Mouse (Mus musculus) embryonic facial prominence, embryonic 11.5 days (tissue): ENCODE results near the gene Gm19668. TPM values are rescaled to one million over a fixed set of nuclear protein-coding genes. Genes with fewer than 3 reads are reported as not detected.
"Not testable (repeated sequence)": the region's sequence is repeated elsewhere in the genome, so short reads cannot be mapped to it uniquely, and the experiment has no call there.

ENCODE experiments used
- ATAC-seq: fragments of 200-750 bp; cut with Nextera tagmentation; replicated peaks from 2 replicates; pipeline ENCODE4 v1.8.0; 2017; ENCODE audit warnings: low read depth; ENCODE audit not compliant: insufficient number of reproducible peaks, low FRiP score, low TSS enrichment
- DNase-seq: peaks from one replicate; pipeline ENCODE4 v3.0.0-alpha.2; 2015; ENCODE audit warnings: low spot score
- H3K27ac ChIP-seq: fragments of 300-500 bp; sonication (generic); replicated peaks from 2 replicates; pipeline ENCODE4 v1.5.1; 2014; ENCODE audit warnings: mild to moderate bottlenecking, low read depth, low read length, control low read depth
- H3K27me3 ChIP-seq: fragments of 300-500 bp; sonication (generic); 2 replicates; pipeline ENCODE4 v1.6.1; 2014; ENCODE audit warnings: mild to moderate bottlenecking, low read length, moderate library complexity, mixed read lengths; ENCODE audit not compliant: control insufficient read depth, insufficient read depth
- H3K36me3 ChIP-seq: fragments of 300-500 bp; sonication (generic); replicated peaks from 2 replicates; pipeline ENCODE4 v1.6.1; 2014; ENCODE audit warnings: low read depth, mild to moderate bottlenecking, low read length, moderate library complexity, mixed read lengths; ENCODE audit not compliant: control insufficient read depth, insufficient read depth
- H3K4me1 ChIP-seq: fragments of 300-500 bp; sonication (generic); 2 replicates; pipeline ENCODE4 v1.6.1; 2014; ENCODE audit warnings: low read length, mixed read lengths; ENCODE audit not compliant: control insufficient read depth, insufficient read depth
- H3K4me2 ChIP-seq: fragments of 300-500 bp; sonication (generic); 2 replicates; pipeline ENCODE4 v1.6.1; 2014; ENCODE audit warnings: low read depth, mild to moderate bottlenecking, control low read depth, low read length, moderate library complexity
- H3K4me3 ChIP-seq: fragments of 300-500 bp; sonication (generic); 2 replicates; pipeline ENCODE4 v1.5.1; 2014; ENCODE audit warnings: low read depth, low read length, control low read depth
- H3K9ac ChIP-seq: fragments of 300-500 bp; sonication (generic); replicated peaks from 2 replicates; pipeline ENCODE4 v1.6.1; 2014; ENCODE audit warnings: mild to moderate bottlenecking, control low read depth, low read length
- H3K9me3 ChIP-seq: fragments of 300-500 bp; sonication (generic); replicated peaks from 2 replicates; pipeline ENCODE4 v1.6.1; 2016; ENCODE audit warnings: mild to moderate bottlenecking, low read length, inconsistent platforms, mixed read lengths; ENCODE audit not compliant: control insufficient read depth
- WGBS: fragments of 180-500 bp; shearing (Covaris S2); extraction: QIAGEN DNeasy Blood & Tissue Kit; methylation state at CpG from one replicate; pipeline ENCODE4 v1.1.7; 2014; 5-methylcytosine and 5-hydroxymethylcytosine counted together
- polyA plus RNA-seq: library from polyadenylated mRNA; unstranded; fragments of >200 nt; fragmentation: Nextera tagmentation; extraction: Ambion mirVana; gene quantifications from 2 replicates; pipeline ENCODE4 v1.2.1, GENCODE M21; 2014

Gm19668 gene
- polyA plus RNA-seq, 1 experiment from 2014 or later = not detected

DNA sequence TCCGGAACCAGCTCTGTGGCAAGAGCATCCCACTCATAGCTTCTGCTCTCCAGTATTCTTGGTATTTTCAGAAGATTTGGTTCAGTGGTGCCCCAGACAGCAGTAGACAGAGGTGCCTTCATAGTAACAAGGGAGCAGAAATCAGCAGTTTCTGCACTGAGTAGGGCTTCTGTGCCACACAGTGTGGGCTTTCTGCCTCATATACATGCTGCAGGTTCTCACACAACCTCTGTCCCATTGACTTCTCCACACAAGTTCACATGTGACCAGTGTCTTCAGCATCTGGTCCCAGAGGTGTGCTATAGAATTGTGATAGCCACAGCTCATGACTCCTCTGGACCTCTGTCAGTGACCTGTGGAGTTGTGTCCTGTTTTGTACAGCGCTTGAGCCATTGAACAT lies 10.3 kb downstream of the Gm19668 start:
- no peak overlapping the region for H3K4me2 ChIP-seq
- no peaks in the 10 kb centered on the region for H3K4me1 ChIP-seq
- H3K9me3 ChIP-seq = no peaks in the 10 kb centered on the region
- no peaks in the 10 kb centered on the region for H3K27me3 ChIP-seq
- DNase-seq (no peak), ATAC-seq (no peak)
- H3K9ac ChIP-seq = no peak overlapping the region
- 82% methylated on average over 2 of the region's 2 CpGs for WGBS
- H3K4me3 ChIP-seq = no peak overlapping the region
- H3K27ac ChIP-seq = no peak overlapping the region
- H3K36me3 ChIP-seq = no peaks in the 10 kb centered on the region

- not testable (repeated sequence) for H3K36me3 ChIP-seq, H3K4me3 ChIP-seq, H3K4me2 ChIP-seq, H3K9ac ChIP-seq, ATAC-seq, DNase-seq, H3K27ac ChIP-seq, H3K9me3 ChIP-seq, H3K4me1 ChIP-seq, H3K27me3 ChIP-seq
- WGBS = no CpG with 5 or more reads among the region's 1 CpGs
Measured at GRCm38 (mm10) chr10:77787876-77788275, 11.1 kb downstream of the Gm19668 start, which contains the start of gene Gm7137. TSS of gene Gm7137 (minus strand) at chr10:77788200.

DNA sequence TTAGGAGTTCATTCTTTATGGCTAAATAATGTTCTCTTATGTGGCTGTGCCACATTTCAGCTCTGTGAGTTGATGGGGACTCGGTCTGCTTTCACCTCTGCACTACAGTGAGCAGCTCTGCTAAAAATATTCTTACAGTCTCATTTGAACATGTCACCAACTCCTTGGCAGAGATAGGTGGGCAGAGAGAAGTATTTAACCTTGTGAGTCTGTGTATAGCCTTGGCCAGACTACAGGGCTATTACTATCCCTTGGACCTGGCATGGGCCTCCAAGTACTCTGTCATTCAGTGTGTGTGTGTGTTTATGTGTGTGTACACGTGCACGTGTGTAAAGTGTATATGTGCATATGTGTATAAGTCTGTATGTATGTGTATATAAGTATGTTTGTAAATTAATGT lies 15.5 kb downstream of the Gm19668 start:
- not testable (repeated sequence) for H3K27me3 ChIP-seq, H3K4me3 ChIP-seq, H3K9ac ChIP-seq, DNase-seq, H3K4me1 ChIP-seq, H3K9me3 ChIP-seq, H3K4me2 ChIP-seq, H3K27ac ChIP-seq, H3K36me3 ChIP-seq, ATAC-seq
- 82% methylated on average over 1 of the region's 3 CpGs for WGBS

DNA sequence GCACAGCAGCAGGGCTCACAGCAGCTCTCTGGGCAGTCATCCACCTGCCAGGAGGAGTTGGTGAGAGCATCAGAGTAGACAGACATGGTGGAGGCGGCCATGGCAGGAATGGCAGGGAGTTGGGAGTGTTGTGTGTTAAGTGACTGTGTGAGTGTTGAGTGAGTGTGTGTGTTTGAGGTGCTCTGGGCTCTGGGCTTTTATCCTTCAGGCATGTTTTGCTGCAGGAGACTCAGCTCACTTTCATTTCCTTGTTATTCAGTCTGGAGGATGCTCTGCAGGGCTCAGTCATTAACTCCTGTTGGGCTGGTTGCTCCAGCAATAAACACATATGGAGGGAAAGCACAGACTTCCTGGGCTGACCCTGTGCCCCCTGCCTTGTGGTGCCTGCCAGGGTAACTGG lies 16.5 kb downstream of the Gm19668 start, which contains the start of gene Gm3250:
TSS of gene Gm3250 (minus strand) at position 101 of the 400 bp plus-strand sequence.
- no CpG with 5 or more reads among the region's 1 CpGs for WGBS
- not testable (repeated sequence) for H3K36me3 ChIP-seq, H3K27me3 ChIP-seq, H3K4me2 ChIP-seq, H3K27ac ChIP-seq, H3K4me1 ChIP-seq, ATAC-seq, H3K4me3 ChIP-seq, DNase-seq, H3K9ac ChIP-seq, H3K9me3 ChIP-seq

DNA sequence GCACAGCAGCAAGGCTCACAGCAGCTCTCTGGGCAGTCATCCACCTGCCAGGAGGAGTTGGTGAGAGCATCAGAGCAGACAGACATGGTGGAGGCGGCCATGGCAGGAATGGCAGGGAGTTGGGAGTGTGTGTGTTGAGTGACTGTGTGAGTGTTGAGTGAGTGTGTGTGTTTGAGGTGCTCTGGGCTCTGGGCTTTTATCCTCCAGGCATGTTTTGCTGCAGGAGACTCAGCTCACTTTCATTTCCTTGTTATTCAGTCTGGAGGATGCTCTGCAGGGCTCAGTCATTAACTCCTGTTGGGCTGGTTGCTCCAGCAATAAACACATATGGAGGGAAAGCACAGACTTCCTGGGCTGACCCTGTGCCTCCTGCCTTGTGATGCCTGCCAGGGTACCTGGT lies 22.1 kb downstream of the Gm19668 start, which contains the start of gene Gm7138:
TSS of gene Gm7138 (minus strand) at position 101 of the 400 bp plus-strand sequence.
- H3K36me3 ChIP-seq, H3K9me3 ChIP-seq, H3K4me3 ChIP-seq, H3K9ac ChIP-seq, DNase-seq, H3K4me2 ChIP-seq, H3K27me3 ChIP-seq, ATAC-seq, H3K4me1 ChIP-seq, H3K27ac ChIP-seq: not testable (repeated sequence)
- WGBS = 40% methylated on average over 1 of the region's 1 CpGs

DNA sequence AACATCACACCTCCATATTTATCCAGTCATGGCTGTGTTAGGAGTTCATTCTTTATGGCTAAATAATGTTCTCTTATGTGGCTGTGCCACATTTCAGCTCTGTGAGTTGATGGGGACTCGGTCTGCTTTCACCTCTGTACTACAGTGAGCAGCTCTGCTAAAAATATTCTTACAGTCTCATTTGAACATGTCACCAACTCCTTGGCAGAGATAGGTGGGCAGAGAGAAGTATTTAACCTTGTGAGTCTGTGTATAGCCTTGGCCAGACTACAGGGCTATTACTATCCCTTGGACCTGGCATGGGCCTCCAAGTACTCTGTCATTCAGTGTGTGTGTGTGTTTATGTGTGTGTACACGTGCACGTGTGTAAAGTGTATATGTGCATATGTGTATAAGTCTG lies 26.8 kb downstream of the Gm19668 start:
- DNase-seq = not testable (repeated sequence)

DNA sequence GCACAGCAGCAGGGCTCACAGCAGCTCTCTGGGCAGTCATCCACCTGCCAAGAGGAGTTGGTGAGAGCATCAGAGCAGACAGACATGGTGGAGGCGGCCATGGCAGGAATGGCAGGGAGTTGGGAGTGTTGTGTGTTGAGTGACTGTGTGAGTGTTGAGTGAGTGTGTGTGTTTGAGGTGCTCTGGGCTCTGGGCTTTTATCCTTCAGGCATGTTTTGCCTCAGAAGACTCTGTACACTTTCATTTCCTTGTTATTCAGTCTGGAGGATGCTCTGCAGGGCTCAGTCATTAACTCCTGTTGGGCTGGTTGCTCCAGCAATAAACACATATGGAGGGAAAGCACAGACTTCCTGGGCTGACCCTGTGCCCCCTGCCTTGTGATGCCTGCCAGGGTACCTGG lies 27.7 kb downstream of the Gm19668 start, which contains the start of gene Gm3238:
TSS of gene Gm3238 (minus strand) at position 101 of the 400 bp plus-strand sequence.
- not testable (repeated sequence) for H3K27ac ChIP-seq, H3K4me3 ChIP-seq, DNase-seq, H3K36me3 ChIP-seq, ATAC-seq, H3K27me3 ChIP-seq, H3K4me1 ChIP-seq, H3K9ac ChIP-seq, H3K9me3 ChIP-seq, H3K4me2 ChIP-seq
- 71% methylated on average over 1 of the region's 1 CpGs for WGBS

More for the DNA sequence above, 26.8 kb downstream of the Gm19668 start:
- not testable (repeated sequence) for H3K9me3 ChIP-seq, H3K4me3 ChIP-seq, H3K36me3 ChIP-seq, ATAC-seq, H3K27me3 ChIP-seq, H3K4me1 ChIP-seq, H3K27ac ChIP-seq, H3K9ac ChIP-seq, H3K4me2 ChIP-seq
- WGBS = 75% methylated on average over 1 of the region's 3 CpGs

GRCm38 (mm10) chr10:77769727-77770126 lies 29.2 kb downstream of the Gm19668 start:
- DNase-seq (no peak), ATAC-seq (no peak)
- Histone ChIP-seq H3K9me3 (no peaks in the 10 kb centered on the region), H3K27me3 (no peaks in the 10 kb centered on the region), H3K27ac (no peak overlapping the region), H3K9ac (no peak overlapping the region), H3K36me3 (no peaks in the 10 kb centered on the region), H3K4me2 (no peak overlapping the region), H3K4me1 (no peaks in the 10 kb centered on the region), H3K4me3 (no peak overlapping the region)
- WGBS = 89% methylated on average over 1 of the region's 1 CpGs
